Mouse (Mus musculus) brain, embryonic 14.5 days (tissue): ENCODE results near the gene Amdhd1.

Source experiments
- CTCF ChIP-seq: fragments of 200-500 bp; IDR thresholded peaks from 2 replicates; pipeline ENCODE4 v1.5.1; 2012; ENCODE audit warnings: inconsistent platforms, mild to moderate bottlenecking, moderate library complexity, borderline replicate concordance; ENCODE audit not compliant: insufficient read depth, insufficient read length; ENCODE audit errors: extremely low read depth
- POLR2A ChIP-seq: fragments of 200-500 bp; IDR thresholded peaks from 2 replicates; pipeline ENCODE4 v1.6.1; 2012; ENCODE audit warnings: mild to moderate bottlenecking, inconsistent platforms, borderline replicate concordance; ENCODE audit not compliant: poor library complexity, insufficient read depth, insufficient read length, severe bottlenecking; ENCODE audit errors: extremely low read depth

DNA sequence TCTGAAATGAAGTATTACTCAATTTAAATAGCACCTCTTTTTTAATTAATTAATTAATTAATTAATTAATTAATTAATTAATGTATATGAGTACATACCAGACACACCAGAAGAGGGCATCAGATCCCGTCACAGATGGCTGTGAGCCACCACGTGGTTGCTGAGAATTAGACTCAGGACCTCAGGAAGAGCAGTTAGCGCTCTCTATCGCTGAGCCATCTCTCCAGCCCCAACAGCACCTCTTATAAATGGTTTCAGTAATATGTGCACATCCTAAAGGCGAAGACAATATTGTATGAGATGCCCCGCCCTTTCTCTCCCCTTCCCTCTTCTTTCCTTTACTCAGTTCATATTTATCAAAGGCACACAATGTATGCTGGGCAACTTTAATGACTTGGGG is 28.8 kb upstream of the Amdhd1 start:
- TF ChIP-seq POLR2A = no peak
- no peak for TF ChIP-seq CTCF
